Mouse (Mus musculus) hindbrain, embryonic 15.5 days (tissue): Measurements from ENCODE around the gene Ugt1a8. TPM values are rescaled to one million over a fixed set of nuclear protein-coding genes. Genes with fewer than 3 reads are reported as not detected.

ENCODE experiments used
- ATAC-seq: fragments of 200-750 bp; cut with Nextera tagmentation; 2 replicates; pipeline ENCODE4 v1.8.0; 2017; ENCODE audit warnings: low read depth, moderate number of reproducible peaks, moderate TSS enrichment; ENCODE audit not compliant: low FRiP score
- H3K27ac ChIP-seq: fragments of 300-500 bp; sonication (generic); replicated peaks from 2 replicates; pipeline ENCODE4 v1.5.1; 2015; ENCODE audit warnings: mild to moderate bottlenecking, inconsistent platforms
- H3K27me3 ChIP-seq: fragments of 300-500 bp; sonication (generic); 2 replicates; pipeline ENCODE4 v1.6.1; 2015; ENCODE audit warnings: control low read depth, inconsistent platforms
- H3K36me3 ChIP-seq: fragments of 300-500 bp; sonication (generic); 2 replicates; pipeline ENCODE4 v1.6.1; 2015; ENCODE audit warnings: control low read depth, inconsistent platforms
- H3K4me1 ChIP-seq: fragments of 300-500 bp; sonication (generic); replicated peaks from 2 replicates; pipeline ENCODE4 v1.6.1; 2015; ENCODE audit warnings: control low read depth, inconsistent platforms
- H3K4me2 ChIP-seq: fragments of 300-500 bp; sonication (generic); 2 replicates; pipeline ENCODE4 v1.6.1; 2015; ENCODE audit warnings: moderate library complexity, mild to moderate bottlenecking, inconsistent platforms
- H3K4me3 ChIP-seq: fragments of 300-500 bp; sonication (generic); 2 replicates; pipeline ENCODE4 v1.5.1; 2015; ENCODE audit warnings: mild to moderate bottlenecking, inconsistent platforms
- H3K9ac ChIP-seq: fragments of 300-500 bp; sonication (generic); 2 replicates; pipeline ENCODE4 v1.6.1; 2015; ENCODE audit warnings: inconsistent platforms
- H3K9me3 ChIP-seq: fragments of 300-500 bp; sonication (generic); 2 replicates; pipeline ENCODE4 v1.6.1; 2016; ENCODE audit warnings: control low read depth, inconsistent platforms
- WGBS: fragments of 180-500 bp; shearing (Covaris S2); methylation state at CpG from one replicate; pipeline ENCODE4 v1.1.7; 2015; 5-methylcytosine and 5-hydroxymethylcytosine counted together
- polyA plus RNA-seq: library from polyadenylated mRNA; unstranded; fragments of >200 nt; fragmentation: Nextera tagmentation; extraction: Ambion mirVana; gene quantifications from 2 replicates; pipeline ENCODE4 v1.2.1, GENCODE M21; 2015

Gene Ugt1a8
- polyA plus RNA-seq, 1 experiment from 2014 or later, result not detected

DNA sequence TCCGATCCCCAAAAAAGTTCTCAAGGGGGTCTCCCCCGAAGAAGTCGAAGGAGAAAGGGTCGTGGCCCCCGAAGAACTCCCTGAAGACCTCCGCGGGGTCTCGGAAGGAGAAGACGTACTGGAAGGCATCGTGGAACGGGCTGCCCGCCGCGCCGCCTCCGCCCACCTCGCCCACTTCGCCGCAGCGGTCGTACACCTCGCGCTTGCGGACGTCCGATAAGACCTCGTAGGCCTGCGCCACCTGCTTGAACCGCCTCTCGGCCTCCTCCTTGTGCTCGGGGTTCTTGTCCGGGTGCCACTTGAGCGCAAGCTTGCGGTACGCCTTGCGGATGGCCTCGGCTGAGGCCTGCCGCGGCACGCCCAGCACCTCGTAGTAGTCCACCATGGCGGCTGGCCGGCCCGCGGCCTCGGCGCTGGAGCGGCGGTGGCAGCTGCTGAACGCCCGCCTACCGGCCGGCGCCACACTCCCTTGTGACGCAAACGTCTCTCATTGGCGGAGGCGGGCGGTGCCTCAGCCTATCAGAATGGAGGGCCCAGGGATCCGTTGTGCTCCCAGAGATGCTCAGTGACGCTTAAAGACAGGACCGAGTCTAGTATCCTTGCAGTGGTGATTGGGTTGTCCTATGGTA lies 117.8 kb downstream of the Ugt1a8 start, which contains the start of gene Dnajb3:
Gene Dnajb3 (minus strand): TSS at position 489 of the 629 bp plus-strand sequence.
- Histone ChIP-seq H3K9me3 (0 out of 2 replicates have a peak, but pooled peaks cover 8% of the 10 kb centered on the region), H3K4me1 (peaks cover 8% of the 10 kb centered on the region), H3K27ac (peak within 1 kb of the TSS; percentile 57; the same call in 1 of the 2 replicates), H3K9ac (peak within 1 kb of the TSS; percentile 55), H3K36me3 (peaks cover 8% of the 10 kb centered on the region; the same call in 1 of the 2 replicates), H3K4me3 (peak within 1 kb of the TSS; percentile 46), H3K4me2 (peak within 1 kb of the TSS; percentile 77), H3K27me3 (no peaks in the 10 kb centered on the region)
- peak; percentile 100 for ATAC-seq
- 6% methylated on average over 62 of the region's 62 CpGs for WGBS

GRCm38 (mm10) chr1:88206843-88207479 lies 119.3 kb downstream of the Ugt1a8 start:
- no peak overlapping the region for H3K4me3 ChIP-seq
- H3K4me2 ChIP-seq, result no peak overlapping the region
- H3K27me3 ChIP-seq, result no peaks in the 10 kb centered on the region
- 84% methylated on average over 2 of the region's 2 CpGs for WGBS
- no peak overlapping the region for H3K27ac ChIP-seq
- H3K4me1 ChIP-seq, result peaks cover 8% of the 10 kb centered on the region
- peaks cover 15% of the 10 kb centered on the region for H3K9me3 ChIP-seq
- peaks cover 8% of the 10 kb centered on the region; the same call in 1 of the 2 replicates for H3K36me3 ChIP-seq
- H3K9ac ChIP-seq, result no peak overlapping the region
- ATAC-seq, result no peak

DNA sequence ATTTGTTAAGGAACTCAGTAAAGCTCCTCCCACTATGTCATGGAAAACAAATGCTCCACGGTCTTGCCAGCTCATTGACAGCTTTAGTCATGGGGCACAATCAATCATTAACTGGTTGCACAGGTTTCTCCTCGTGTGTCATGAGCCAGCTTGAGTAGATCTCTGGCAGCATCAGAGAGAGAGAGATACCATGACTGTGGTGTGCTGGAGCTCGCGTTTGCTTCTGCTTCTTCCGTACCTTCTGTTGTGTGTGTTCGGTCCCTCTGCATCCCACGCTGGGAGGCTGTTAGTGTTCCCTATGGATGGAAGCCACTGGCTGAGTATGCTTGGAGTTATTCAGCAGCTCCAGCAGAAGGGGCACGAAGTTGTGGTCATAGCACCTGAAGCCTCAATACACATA lies 124.2 kb downstream of the Ugt1a8 start, which contains the start of gene Ugt1a1:
Gene Ugt1a1 (plus strand): TSS at position 148 of the 400 bp plus-strand sequence.
- no peak within 1 kb of the TSS for H3K4me3 ChIP-seq
- no peak within 1 kb of the TSS for H3K4me2 ChIP-seq
- peaks cover 52% of the 10 kb centered on the region for H3K9me3 ChIP-seq
- no peak within 1 kb of the TSS for H3K27ac ChIP-seq
- WGBS, result 69% methylated on average over 8 of the region's 8 CpGs
- H3K36me3 ChIP-seq, result no peaks in the 10 kb centered on the region
- no peaks in the 10 kb centered on the region for H3K4me1 ChIP-seq
- no peaks in the 10 kb centered on the region for H3K27me3 ChIP-seq
- no peak within 1 kb of the TSS for H3K9ac ChIP-seq
- peak; percentile 31; the same call in 1 of the 2 replicates for ATAC-seq

- Histone ChIP-seq H3K4me2 (no peak overlapping the region), H3K36me3 (no peaks in the 10 kb centered on the region), H3K9me3 (peaks cover 59% of the 10 kb centered on the region), H3K4me3 (no peak overlapping the region), H3K27ac (no peak overlapping the region), H3K9ac (no peak overlapping the region), H3K4me1 (no peaks in the 10 kb centered on the region), H3K27me3 (no peaks in the 10 kb centered on the region)
- WGBS, result 63% methylated on average over 8 of the region's 8 CpGs
- ATAC-seq, result 0 out of 2 replicates have a peak, but pooled peaks have one; percentile 12
These were observed 124.9 kb downstream of the Ugt1a8 start for GRCm38 (mm10) chr1:88212341-88213045.

DNA sequence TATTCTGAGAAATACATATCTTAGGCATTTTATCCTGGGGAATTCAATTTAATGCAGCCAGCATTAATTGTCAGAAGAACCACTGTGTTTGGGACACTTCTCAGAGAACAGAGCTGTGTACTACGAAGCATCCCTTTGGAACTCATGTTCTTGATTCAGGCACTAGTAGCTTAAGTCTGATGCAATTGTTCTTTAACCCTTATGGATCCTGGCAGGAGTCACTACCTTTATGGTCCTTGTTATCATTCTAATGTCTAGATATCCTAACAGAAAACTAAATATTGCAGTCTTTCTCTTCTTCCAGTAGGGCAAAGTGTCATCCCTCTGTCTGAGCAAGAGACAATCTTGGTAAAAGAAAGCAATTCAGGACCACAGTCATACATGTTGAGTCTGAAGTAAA lies 125.4 kb downstream of the Ugt1a8 start:
- peaks cover 62% of the 10 kb centered on the region for H3K9me3 ChIP-seq
- no peak overlapping the region for H3K9ac ChIP-seq
- no peak for ATAC-seq
- no peaks in the 10 kb centered on the region for H3K27me3 ChIP-seq
- no peak overlapping the region for H3K27ac ChIP-seq
- H3K4me1 ChIP-seq, result no peaks in the 10 kb centered on the region
- no peak overlapping the region for H3K4me2 ChIP-seq
- WGBS, result 73% methylated on average over 1 of the region's 1 CpGs
- H3K4me3 ChIP-seq, result no peak overlapping the region
- no peaks in the 10 kb centered on the region for H3K36me3 ChIP-seq

GRCm38 (mm10) chr1:88213766-88214461 lies 126.3 kb downstream of the Ugt1a8 start:
- Histone ChIP-seq H3K9me3 (peaks cover 62% of the 10 kb centered on the region), H3K9ac (no peak overlapping the region), H3K4me2 (no peak overlapping the region), H3K36me3 (no peaks in the 10 kb centered on the region), H3K27ac (no peak overlapping the region), H3K27me3 (no peaks in the 10 kb centered on the region), H3K4me3 (no peak overlapping the region), H3K4me1 (no peaks in the 10 kb centered on the region)
- WGBS, result 85% methylated on average over 2 of the region's 2 CpGs
- no peak for ATAC-seq

DNA sequence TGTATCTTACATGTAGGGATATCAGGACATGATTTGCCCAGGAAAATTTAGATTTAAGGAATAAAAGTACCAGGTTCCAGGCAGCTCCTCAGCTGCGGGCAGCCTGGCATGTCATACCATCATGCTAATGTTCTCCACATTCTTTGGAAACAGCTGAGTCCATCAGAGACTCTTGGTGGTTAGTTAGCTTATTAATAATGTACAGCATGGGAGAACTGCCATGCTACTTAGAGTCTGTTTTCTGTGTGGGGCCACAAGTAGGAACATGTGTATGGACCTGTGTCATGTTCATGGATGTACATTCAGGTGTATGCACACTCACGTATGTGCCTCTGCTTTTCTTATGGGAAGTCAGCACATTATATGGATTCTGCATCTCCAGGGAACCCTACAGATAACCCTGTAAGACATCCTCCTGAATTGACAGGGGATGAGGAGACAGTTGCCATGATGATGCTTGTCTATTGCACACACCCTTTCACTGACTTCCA lies 126.9 kb downstream of the Ugt1a8 start:
- Histone ChIP-seq H3K36me3 (no peaks in the 10 kb centered on the region), H3K27me3 (no peaks in the 10 kb centered on the region), H3K9me3 (peaks cover 62% of the 10 kb centered on the region), H3K9ac (no peak overlapping the region), H3K4me2 (no peak overlapping the region), H3K4me1 (no peaks in the 10 kb centered on the region), H3K4me3 (no peak overlapping the region), H3K27ac (no peak overlapping the region)
- 87% methylated on average over 2 of the region's 2 CpGs for WGBS
- no peak for ATAC-seq

DNA sequence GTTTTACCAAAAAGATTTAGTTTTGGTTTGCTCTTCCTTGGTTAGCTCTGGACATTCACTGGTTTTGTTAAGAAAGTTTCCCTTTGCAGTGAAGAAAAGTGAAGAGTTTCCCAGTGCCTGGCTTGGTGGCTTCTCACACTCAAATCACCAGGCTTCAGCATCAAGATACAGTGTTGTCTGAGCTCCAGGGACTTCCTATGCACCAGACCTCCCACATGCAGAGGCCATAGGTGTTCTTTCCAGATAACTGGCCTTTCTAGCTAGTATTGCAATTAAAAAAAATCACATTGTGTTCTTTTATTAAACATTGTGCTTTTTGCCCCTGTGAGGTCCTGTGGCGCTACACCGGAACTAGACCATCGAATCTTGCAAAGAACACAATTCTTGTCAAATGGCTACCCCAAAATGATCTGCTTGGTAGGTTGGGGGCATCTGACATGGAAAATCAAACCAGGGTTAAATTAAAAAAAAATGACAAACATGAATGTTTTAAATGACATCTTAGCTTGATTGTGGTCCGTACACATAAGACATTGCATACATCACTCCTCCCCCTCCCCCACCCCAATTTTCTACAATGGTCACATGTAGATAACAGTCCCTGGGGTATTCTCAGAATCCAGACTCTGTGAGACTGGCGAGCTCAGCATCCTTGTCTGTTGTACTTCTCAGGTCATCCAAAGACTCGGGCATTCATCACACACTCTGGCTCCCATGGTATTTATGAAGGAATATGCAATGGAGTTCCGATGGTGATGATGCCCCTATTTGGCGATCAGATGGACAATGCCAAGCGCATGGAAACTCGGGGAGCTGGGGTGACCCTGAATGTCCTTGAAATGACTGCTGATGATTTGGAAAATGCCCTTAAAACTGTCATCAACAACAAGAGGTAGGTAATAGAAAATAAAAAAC lies 128.1 kb downstream of the Ugt1a8 start:
- ATAC-seq, result no peak
- Histone ChIP-seq H3K4me2 (no peak overlapping the region), H3K27me3 (no peaks in the 10 kb centered on the region)

GRCm38 (mm10) chr1:88216551-88216950 lies 128.9 kb downstream of the Ugt1a8 start:
- WGBS, result 60% methylated on average over 2 of the region's 2 CpGs
- H3K27ac ChIP-seq, result no peak overlapping the region
- no peaks in the 10 kb centered on the region for H3K4me1 ChIP-seq
- no peak overlapping the region for H3K4me3 ChIP-seq
- ATAC-seq, result no peak
- no peak overlapping the region for H3K4me2 ChIP-seq
- H3K27me3 ChIP-seq, result no peaks in the 10 kb centered on the region
- no peaks in the 10 kb centered on the region for H3K36me3 ChIP-seq
- no peak overlapping the region for H3K9ac ChIP-seq
- H3K9me3 ChIP-seq, result peaks cover 58% of the 10 kb centered on the region

More for the DNA sequence above, 128.1 kb downstream of the Ugt1a8 start:
- WGBS, result 73% methylated on average over 10 of the region's 10 CpGs
- no peak overlapping the region for H3K9ac ChIP-seq
- no peaks in the 10 kb centered on the region for H3K4me1 ChIP-seq
- peaks cover 62% of the 10 kb centered on the region for H3K9me3 ChIP-seq
- no peaks in the 10 kb centered on the region for H3K36me3 ChIP-seq
- no peak overlapping the region for H3K4me3 ChIP-seq
- no peak overlapping the region for H3K27ac ChIP-seq

GRCm38 (mm10) chr1:88217144-88217543 lies 129.5 kb downstream of the Ugt1a8 start:
- no peaks in the 10 kb centered on the region for H3K36me3 ChIP-seq
- no peak for ATAC-seq
- no peaks in the 10 kb centered on the region for H3K4me1 ChIP-seq
- H3K9ac ChIP-seq, result no peak overlapping the region
- 61% methylated on average over 2 of the region's 2 CpGs for WGBS
- H3K27me3 ChIP-seq, result no peaks in the 10 kb centered on the region
- H3K9me3 ChIP-seq, result peaks cover 55% of the 10 kb centered on the region
- H3K27ac ChIP-seq, result no peak overlapping the region
- no peak overlapping the region for H3K4me2 ChIP-seq
- H3K4me3 ChIP-seq, result no peak overlapping the region

- no peaks in the 10 kb centered on the region for H3K4me1 ChIP-seq
- H3K36me3 ChIP-seq, result no peaks in the 10 kb centered on the region
- H3K4me3 ChIP-seq, result no peak overlapping the region
- H3K27me3 ChIP-seq, result no peaks in the 10 kb centered on the region
- 37% methylated on average over 3 of the region's 3 CpGs for whole genome bisulfite sequencing
- no peak overlapping the region for H3K4me2 ChIP-seq
- peaks cover 53% of the 10 kb centered on the region for H3K9me3 ChIP-seq
- H3K9ac ChIP-seq, result no peak overlapping the region
- no peak for ATAC-seq
- H3K27ac ChIP-seq, result no peak overlapping the region
These were observed 130.0 kb downstream of the Ugt1a8 start for GRCm38 (mm10) chr1:88217576-88217975.
